Mouse (Mus musculus): ENCODE results near the gene BC048562.
A peak's percentile ranks its signal among the peaks of the same experiment; 100 is the strongest.

The BC048562 gene

GRCm38 (mm10) chr9:108436182-108436581 lies at the start of gene BC048562:
TSS of gene BC048562 (plus strand) at chr9:108436482.
- no peak for DNase-seq (ENCODE audit: low spot score in 2 of 2)

- no peak for DNase-seq (ENCODE audit: low spot score in 2 of 2)
Observed at GRCm38 (mm10) chr9:108386816-108387215, 49.5 kb upstream of the BC048562 start.

DNA sequence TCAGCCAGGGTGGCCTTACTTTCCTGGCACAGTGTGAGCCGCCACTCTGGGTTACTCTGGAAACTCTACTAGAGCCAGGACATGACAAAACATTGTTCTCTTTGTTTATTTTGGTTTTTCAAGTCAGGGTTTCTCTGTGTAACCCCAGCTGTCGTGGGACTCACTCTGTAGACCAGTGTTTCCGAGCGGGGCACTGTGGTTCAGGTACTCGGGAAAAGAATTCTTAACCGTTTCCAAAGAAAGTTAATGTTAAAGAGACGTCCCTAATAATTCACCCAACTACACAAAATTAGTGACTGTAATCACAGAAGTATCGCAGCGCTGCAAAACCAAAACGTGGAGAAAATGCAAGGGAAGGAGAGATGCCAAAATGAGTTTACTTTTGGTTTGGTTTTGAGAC lies 47.7 kb upstream of the BC048562 start:
- DNase-seq (ENCODE audit: low spot score in 2 of 2) = no peak

GRCm38 (mm10) chr9:108389220-108389619 lies 47.1 kb upstream of the BC048562 start:
- no peak for DNase-seq (ENCODE audit: low spot score in 2 of 2)

DNA sequence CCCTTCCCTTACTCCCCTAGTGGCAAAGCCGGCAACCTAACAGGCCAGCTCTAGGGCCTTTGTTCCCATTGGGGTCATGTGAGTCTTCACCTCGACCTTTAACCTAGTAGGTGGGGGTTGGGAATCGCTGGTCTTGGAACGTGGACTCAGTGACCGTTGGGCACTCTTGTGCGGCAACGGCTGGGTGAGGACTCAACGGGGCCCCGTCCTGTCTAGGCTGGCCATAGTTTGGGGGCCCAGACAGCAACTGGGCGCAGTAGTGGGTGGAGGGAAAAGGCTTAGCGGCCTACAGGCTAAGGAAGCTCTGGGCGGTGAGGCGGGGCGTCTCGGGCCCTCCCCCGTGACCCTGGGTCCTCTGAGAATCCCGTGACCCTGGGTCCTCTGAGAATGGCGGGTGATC lies 43.6 kb upstream of the BC048562 start, which contains the start of gene 1700102P08Rik:
TSS of gene 1700102P08Rik (plus strand) at position 130 of the 400 bp plus-strand sequence.
- DNase-seq (ENCODE audit: low spot score in 2 of 2) = no peak

GRCm38 (mm10) chr9:108394191-108394590 lies 42.1 kb upstream of the BC048562 start:
- DNase-seq (ENCODE audit: low spot score in 2 of 2) = no peak

GRCm38 (mm10) chr9:108395427-108395826 lies 40.9 kb upstream of the BC048562 start:
- DNase-seq (ENCODE audit: low spot score in 2 of 2) = no peak

- no peak for DNase-seq (ENCODE audit: low spot score in 2 of 2)
Observed at GRCm38 (mm10) chr9:108398324-108398723, 38.0 kb upstream of the BC048562 start.

DNA sequence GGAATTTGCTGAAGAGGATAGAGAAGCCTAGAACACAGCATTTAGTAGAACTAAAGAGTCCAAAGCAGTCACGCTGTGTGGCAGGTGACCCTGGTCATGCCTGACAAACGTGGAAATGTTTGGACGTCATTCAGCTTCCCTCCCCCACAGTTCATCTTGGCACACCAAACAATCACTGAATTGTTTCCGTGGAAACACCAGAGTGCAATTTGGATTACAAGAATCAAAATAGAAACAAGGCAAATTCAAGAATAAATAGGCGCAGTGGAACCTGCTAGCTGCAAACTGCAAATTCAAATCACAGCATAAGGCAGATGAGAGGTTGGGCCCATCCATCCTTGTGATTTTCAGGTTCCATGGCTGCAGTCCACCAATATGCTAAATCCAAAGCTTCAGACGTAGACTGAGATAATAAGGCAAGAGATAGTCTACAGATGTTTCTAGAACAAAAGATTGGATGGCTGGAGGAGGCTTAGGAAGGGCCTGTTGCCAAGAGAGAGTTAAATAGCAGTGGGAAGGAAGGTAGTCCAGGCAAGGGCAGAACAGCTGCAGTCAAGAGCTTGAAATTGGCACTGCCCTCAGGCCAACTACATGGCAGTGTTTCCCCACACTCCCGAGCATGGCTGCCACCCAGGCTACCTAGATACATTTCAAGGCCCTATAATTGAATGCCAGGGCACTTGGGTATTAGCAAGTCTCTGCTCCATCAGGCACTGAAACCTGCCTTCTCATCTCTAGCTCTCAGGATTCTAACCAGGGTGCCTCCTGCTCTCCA lies 34.9 kb upstream of the BC048562 start:
- DNase-seq (ENCODE audit: low spot score in 2 of 2) = peak; percentile 33 to 34

GRCm38 (mm10) chr9:108403081-108403480 lies 33.2 kb upstream of the BC048562 start:
- DNase-seq (ENCODE audit: low spot score in 2 of 2) = no peak

DNA sequence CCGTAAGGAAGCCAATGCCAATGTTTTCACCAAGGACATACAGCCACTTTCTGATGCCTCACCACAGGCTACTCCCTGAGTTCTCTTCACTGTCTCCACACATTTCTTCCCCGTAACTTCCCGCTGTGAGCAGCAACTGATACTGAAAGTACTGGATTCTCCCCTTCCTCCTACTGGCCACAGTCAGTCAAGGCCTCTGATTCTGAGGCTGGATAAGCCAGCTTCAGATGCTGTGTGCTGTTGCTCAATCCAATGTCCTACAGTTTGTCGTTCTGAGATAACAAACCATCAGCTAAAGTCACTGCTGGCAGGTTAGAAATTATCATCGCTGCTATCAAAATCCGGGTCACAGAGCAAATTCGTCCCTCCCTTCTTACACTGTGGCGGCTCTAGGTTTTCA lies 31.8 kb upstream of the BC048562 start:
- DNase-seq (ENCODE audit: low spot score in 2 of 2) = no peak

GRCm38 (mm10) chr9:108409535-108409934 lies 26.7 kb upstream of the BC048562 start:
- DNase-seq (ENCODE audit: low spot score in 2 of 2) = no peak

- peak; percentile 31 for DNase-seq (ENCODE audit: low spot score in 2 of 2)
Observed at GRCm38 (mm10) chr9:108411381-108411942, 24.8 kb upstream of the BC048562 start.

DNA sequence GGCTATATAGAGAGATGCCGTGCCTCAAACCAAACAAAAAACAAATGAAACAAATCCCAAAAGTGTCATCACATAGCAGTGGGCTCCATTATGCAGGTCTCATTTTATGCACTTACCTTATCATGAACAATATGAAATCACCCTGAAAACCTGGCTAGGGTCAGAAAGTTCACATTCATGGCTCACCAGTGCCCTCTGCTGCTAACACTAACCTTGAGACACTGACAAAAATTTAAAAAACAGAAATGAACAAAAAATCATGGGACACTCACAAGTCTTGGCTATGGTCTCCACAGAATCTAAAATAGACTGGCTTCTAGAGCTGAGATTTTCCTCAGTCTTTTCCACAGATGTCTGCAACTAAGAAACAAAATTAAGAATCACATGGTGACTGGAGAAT lies 24.1 kb upstream of the BC048562 start:
- no peak for DNase-seq (ENCODE audit: low spot score in 2 of 2)

- DNase-seq (ENCODE audit: low spot score in 2 of 2) = no peak
Observed at GRCm38 (mm10) chr9:108428384-108428783, 7.9 kb upstream of the BC048562 start, which contains the start of gene Ccdc36. TSS of gene Ccdc36 (minus strand) at chr9:108428484.

- no peak for DNase-seq (ENCODE audit: low spot score in 2 of 2)
Observed at GRCm38 (mm10) chr9:108431431-108432067, 4.7 kb upstream of the BC048562 start.

DNA sequence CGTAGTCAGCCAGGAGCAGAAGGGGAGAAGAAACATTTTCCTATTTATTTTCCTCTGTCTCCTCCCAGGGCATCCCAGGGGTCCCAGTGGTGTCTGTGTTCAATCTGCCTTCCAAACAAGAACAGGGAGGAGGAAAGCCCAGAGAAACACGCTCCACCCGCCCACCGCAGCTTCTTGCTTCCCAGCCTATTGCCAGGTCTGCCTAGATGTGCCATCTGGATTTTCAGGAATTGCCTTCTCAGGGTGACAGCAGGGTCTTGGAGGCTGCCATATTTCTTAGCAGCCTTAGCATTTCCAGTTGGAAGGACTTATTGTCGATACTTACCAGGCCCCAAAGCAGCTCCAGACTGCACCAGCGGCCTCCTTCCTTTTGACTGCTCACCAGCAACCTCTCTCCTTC lies 2.9 kb downstream of the BC048562 start:
- DNase-seq (ENCODE audit: low spot score in 2 of 2) = no peak

- peak in 1 of 2 experiments; percentile 24 for DNase-seq (ENCODE audit: low spot score in 2 of 2)
Observed at GRCm38 (mm10) chr9:108440485-108440884, 4.2 kb downstream of the BC048562 start.

DNA sequence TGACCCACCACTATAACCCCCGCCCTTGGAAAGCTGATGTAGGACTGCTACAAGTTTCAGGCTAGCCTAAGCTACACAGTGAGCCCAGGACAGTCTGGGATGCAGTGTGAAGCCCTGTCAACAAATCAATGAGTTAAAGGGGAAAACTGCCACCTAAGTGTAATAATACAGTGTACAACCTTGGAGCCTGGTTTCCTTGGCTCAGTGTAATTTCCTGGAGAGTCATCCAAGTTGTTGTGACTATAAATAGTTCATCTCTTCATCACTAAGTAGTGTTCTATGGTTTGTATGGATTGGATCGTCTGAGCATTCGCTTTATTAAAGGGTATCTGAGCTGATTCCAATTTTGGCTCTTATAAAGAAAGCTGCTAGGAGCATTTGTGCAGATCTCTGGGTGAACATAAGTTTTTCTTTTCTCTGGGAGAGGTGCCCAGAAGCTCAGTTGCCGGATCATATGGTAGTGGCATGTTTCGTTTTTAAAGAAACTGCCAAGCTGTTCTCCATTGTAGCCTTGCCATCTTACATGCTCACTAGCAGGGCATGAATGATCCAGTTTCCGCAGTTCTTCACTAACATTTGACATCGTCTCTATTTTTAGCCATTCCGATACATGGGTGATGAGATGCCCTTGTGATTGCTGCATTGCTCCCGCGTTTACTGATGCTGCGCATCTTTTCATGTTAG lies 5.1 kb downstream of the BC048562 start:
- no peak for DNase-seq (ENCODE audit: low spot score in 2 of 2)

GRCm38 (mm10) chr9:108445125-108445524 lies 8.8 kb downstream of the BC048562 start:
- DNase-seq (ENCODE audit: low spot score in 2 of 2) = no peak

DNA sequence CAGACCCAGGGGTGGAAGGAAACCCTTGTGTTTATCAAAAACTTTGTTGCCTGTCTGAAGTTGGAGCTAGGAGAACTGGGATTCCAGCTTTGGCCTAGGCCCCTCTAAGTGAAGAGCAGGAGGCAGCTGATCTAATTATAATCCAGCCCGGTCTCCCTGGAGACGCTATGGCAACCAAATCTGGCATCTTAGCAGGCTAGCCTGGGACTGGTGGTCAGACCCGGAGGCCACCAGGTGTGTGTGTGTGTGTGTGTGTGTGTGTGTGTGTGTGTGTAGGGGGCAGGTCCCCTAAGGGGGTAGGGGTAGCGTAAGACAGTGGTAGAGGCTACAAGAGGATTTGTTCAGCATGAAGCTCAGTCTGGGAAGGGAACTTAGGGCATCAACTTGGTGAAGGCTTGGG lies 13.6 kb downstream of the BC048562 start:
- DNase-seq (ENCODE audit: low spot score in 2 of 2) = peak in 1 of 2 experiments; percentile 38

All from frontal cortex, postnatal 25 days (tissue).